Mouse (Mus musculus): ENCODE measurements around the gene Pitpnc1. TPM values are rescaled to one million over a fixed set of nuclear protein-coding genes. Genes with fewer than 3 reads are reported as not detected.

The Pitpnc1 gene
- polyA plus RNA-seq, 1 experiment from 2014 or later: 16.0 TPM

GRCm38 (mm10) chr11:107306170-107306569 is 164.3 kb downstream of the Pitpnc1 start:
- H3K9ac ChIP-seq (ENCODE audit: low read length): no peak overlapping the region
- WGBS: 53% methylated on average over 11 of the region's 11 CpGs
- no peak overlapping the region for H3K4me3 ChIP-seq (ENCODE audit: control insufficient read depth in 1 of 2, insufficient read depth in 1 of 2, low read depth in 1 of 2, low read length in 2 of 2)
- H3K4me1 ChIP-seq (ENCODE audit: control insufficient read depth in 2 of 2, insufficient read depth in 2 of 2, low read length in 2 of 2): peaks cover 0 to 5% of the 10 kb centered on the region in 2 experiments; a peak in 1 of 4 replicates
- no peaks in the 10 kb centered on the region for H3K36me3 ChIP-seq (ENCODE audit: control insufficient read depth, insufficient read depth, low read length)
- ATAC-seq (ENCODE audit: insufficient number of reproducible peaks, insufficient read depth, low FRiP score, low read depth): no peak
- H3K27me3 ChIP-seq (ENCODE audit: control insufficient read depth, insufficient read depth, low read length): no peaks in the 10 kb centered on the region
- H3K27ac ChIP-seq (replicated peaks in 1 of 2; ENCODE audit: control insufficient read depth in 1 of 2, insufficient read depth in 1 of 2, low read depth in 2 of 2, low read length in 2 of 2): no peak overlapping the region
- peaks cover 6% of the 10 kb centered on the region for H3K9me3 ChIP-seq (ENCODE audit: control insufficient read depth, low read length)
- no peak overlapping the region for H3K4me2 ChIP-seq (ENCODE audit: low read length)

GRCm38 (mm10) chr11:107302141-107302540 is 168.4 kb downstream of the Pitpnc1 start:
- Histone ChIP-seq H3K4me1 (ENCODE audit: control insufficient read depth in 2 of 2, insufficient read depth in 2 of 2, low read length in 2 of 2) (peaks cover 0 to 5% of the 10 kb centered on the region in 2 experiments; a peak in 1 of 4 replicates), H3K27me3 (ENCODE audit: control insufficient read depth, insufficient read depth, low read length) (no peaks in the 10 kb centered on the region), H3K9ac (ENCODE audit: low read length) (no peak overlapping the region), H3K27ac (replicated peaks in 1 of 2; ENCODE audit: control insufficient read depth in 1 of 2, insufficient read depth in 1 of 2, low read depth in 2 of 2, low read length in 2 of 2) (no peak overlapping the region), H3K4me3 (ENCODE audit: control insufficient read depth in 1 of 2, insufficient read depth in 1 of 2, low read depth in 1 of 2, low read length in 2 of 2) (no peak overlapping the region), H3K9me3 (ENCODE audit: control insufficient read depth, low read length) (peaks cover 8% of the 10 kb centered on the region), H3K36me3 (ENCODE audit: control insufficient read depth, insufficient read depth, low read length) (no peaks in the 10 kb centered on the region), H3K4me2 (ENCODE audit: low read length) (no peak overlapping the region)
- WGBS: 86% methylated on average over 4 of the region's 4 CpGs
- no peak for ATAC-seq (ENCODE audit: insufficient number of reproducible peaks, insufficient read depth, low FRiP score, low read depth)

- no peak overlapping the region for H3K4me2 ChIP-seq (ENCODE audit: low read length)
- no peak overlapping the region for H3K9ac ChIP-seq (ENCODE audit: low read length)
- H3K36me3 ChIP-seq (ENCODE audit: control insufficient read depth, insufficient read depth, low read length): no peaks in the 10 kb centered on the region
- peaks cover 7% of the 10 kb centered on the region; the same call in 1 of the 2 replicates for H3K9me3 ChIP-seq (ENCODE audit: control insufficient read depth, low read length)
- H3K4me3 ChIP-seq (ENCODE audit: control insufficient read depth in 1 of 2, insufficient read depth in 1 of 2, low read depth in 1 of 2, low read length in 2 of 2): no peak overlapping the region
- H3K27me3 ChIP-seq (ENCODE audit: control insufficient read depth, insufficient read depth, low read length): no peaks in the 10 kb centered on the region
- H3K27ac ChIP-seq (replicated peaks in 1 of 2; ENCODE audit: control insufficient read depth in 1 of 2, insufficient read depth in 1 of 2, low read depth in 2 of 2, low read length in 2 of 2): no peak overlapping the region
- no peak for ATAC-seq (ENCODE audit: insufficient number of reproducible peaks, insufficient read depth, low FRiP score, low read depth)
- H3K4me1 ChIP-seq (ENCODE audit: control insufficient read depth in 2 of 2, insufficient read depth in 2 of 2, low read length in 2 of 2): no peaks in the 10 kb centered on the region
Observed at GRCm38 (mm10) chr11:107300235-107300634, 170.3 kb downstream of the Pitpnc1 start.

GRCm38 (mm10) chr11:107299511-107300120 is 170.9 kb downstream of the Pitpnc1 start:
- H3K36me3 ChIP-seq (ENCODE audit: control insufficient read depth, insufficient read depth, low read length): no peaks in the 10 kb centered on the region
- no peaks in the 10 kb centered on the region for H3K4me1 ChIP-seq (ENCODE audit: control insufficient read depth in 2 of 2, insufficient read depth in 2 of 2, low read length in 2 of 2)
- no peaks in the 10 kb centered on the region for H3K27me3 ChIP-seq (ENCODE audit: control insufficient read depth, insufficient read depth, low read length)
- no peak overlapping the region for H3K4me2 ChIP-seq (ENCODE audit: low read length)
- no peak overlapping the region for H3K27ac ChIP-seq (replicated peaks in 1 of 2; ENCODE audit: control insufficient read depth in 1 of 2, insufficient read depth in 1 of 2, low read depth in 2 of 2, low read length in 2 of 2)
- H3K9me3 ChIP-seq (ENCODE audit: control insufficient read depth, low read length): peaks cover 7% of the 10 kb centered on the region; the same call in 1 of the 2 replicates
- 86% methylated on average over 9 of the region's 9 CpGs for WGBS
- ATAC-seq (ENCODE audit: insufficient number of reproducible peaks, insufficient read depth, low FRiP score, low read depth): no peak
- no peak overlapping the region for H3K9ac ChIP-seq (ENCODE audit: low read length)
- H3K4me3 ChIP-seq (ENCODE audit: control insufficient read depth in 1 of 2, insufficient read depth in 1 of 2, low read depth in 1 of 2, low read length in 2 of 2): no peak overlapping the region

GRCm38 (mm10) chr11:107296176-107296575 is 174.3 kb downstream of the Pitpnc1 start:
- Histone ChIP-seq H3K4me3 (ENCODE audit: control insufficient read depth in 1 of 2, insufficient read depth in 1 of 2, low read depth in 1 of 2, low read length in 2 of 2) (no peak overlapping the region), H3K4me1 (ENCODE audit: control insufficient read depth in 2 of 2, insufficient read depth in 2 of 2, low read length in 2 of 2) (no peaks in the 10 kb centered on the region), H3K4me2 (ENCODE audit: low read length) (no peak overlapping the region), H3K27me3 (ENCODE audit: control insufficient read depth, insufficient read depth, low read length) (no peaks in the 10 kb centered on the region), H3K9me3 (ENCODE audit: control insufficient read depth, low read length) (peaks cover 7% of the 10 kb centered on the region; the same call in 1 of the 2 replicates), H3K27ac (replicated peaks in 1 of 2; ENCODE audit: control insufficient read depth in 1 of 2, insufficient read depth in 1 of 2, low read depth in 2 of 2, low read length in 2 of 2) (no peak overlapping the region), H3K36me3 (ENCODE audit: control insufficient read depth, insufficient read depth, low read length) (no peaks in the 10 kb centered on the region), H3K9ac (ENCODE audit: low read length) (no peak overlapping the region)
- no peak for ATAC-seq (ENCODE audit: insufficient number of reproducible peaks, insufficient read depth, low FRiP score, low read depth)
- WGBS: 88% methylated on average over 4 of the region's 4 CpGs

- Histone ChIP-seq H3K4me1 (ENCODE audit: control insufficient read depth in 2 of 2, insufficient read depth in 2 of 2, low read length in 2 of 2) (no peaks in the 10 kb centered on the region; a peak in 1 of 4 replicates), H3K4me3 (ENCODE audit: control insufficient read depth in 1 of 2, insufficient read depth in 1 of 2, low read depth in 1 of 2, low read length in 2 of 2) (no peak overlapping the region), H3K9ac (ENCODE audit: low read length) (no peak overlapping the region), H3K27me3 (ENCODE audit: control insufficient read depth, insufficient read depth, low read length) (no peaks in the 10 kb centered on the region), H3K4me2 (ENCODE audit: low read length) (no peak overlapping the region), H3K27ac (replicated peaks in 1 of 2; ENCODE audit: control insufficient read depth in 1 of 2, insufficient read depth in 1 of 2, low read depth in 2 of 2, low read length in 2 of 2) (no peak overlapping the region), H3K9me3 (ENCODE audit: control insufficient read depth, low read length) (peaks cover 4% of the 10 kb centered on the region; the same call in 1 of the 2 replicates), H3K36me3 (ENCODE audit: control insufficient read depth, insufficient read depth, low read length) (no peaks in the 10 kb centered on the region)
- ATAC-seq (ENCODE audit: insufficient number of reproducible peaks, insufficient read depth, low FRiP score, low read depth): no peak
- WGBS: 80% methylated on average over 13 of the region's 13 CpGs
Observed at GRCm38 (mm10) chr11:107292036-107292435, 178.5 kb downstream of the Pitpnc1 start.

GRCm38 (mm10) chr11:107288186-107288563 is 182.3 kb downstream of the Pitpnc1 start:
- WGBS: 91% methylated on average over 2 of the region's 2 CpGs
- no peaks in the 10 kb centered on the region; a peak in 1 of 4 replicates for H3K4me1 ChIP-seq (ENCODE audit: control insufficient read depth in 2 of 2, insufficient read depth in 2 of 2, low read length in 2 of 2)
- no peaks in the 10 kb centered on the region for H3K36me3 ChIP-seq (ENCODE audit: control insufficient read depth, insufficient read depth, low read length)
- no peak overlapping the region for H3K4me2 ChIP-seq (ENCODE audit: low read length)
- no peak overlapping the region for H3K27ac ChIP-seq (replicated peaks in 1 of 2; ENCODE audit: control insufficient read depth in 1 of 2, insufficient read depth in 1 of 2, low read depth in 2 of 2, low read length in 2 of 2)
- no peak for ATAC-seq (ENCODE audit: insufficient number of reproducible peaks, insufficient read depth, low FRiP score, low read depth)
- no peaks in the 10 kb centered on the region for H3K27me3 ChIP-seq (ENCODE audit: control insufficient read depth, insufficient read depth, low read length)
- no peak overlapping the region for H3K9ac ChIP-seq (ENCODE audit: low read length)
- H3K9me3 ChIP-seq (ENCODE audit: control insufficient read depth, low read length): peaks cover 4% of the 10 kb centered on the region; the same call in 1 of the 2 replicates
- no peak overlapping the region for H3K4me3 ChIP-seq (ENCODE audit: control insufficient read depth in 1 of 2, insufficient read depth in 1 of 2, low read depth in 1 of 2, low read length in 2 of 2)
